In genomic region chr12:13587675-13588074, GRCm38 (mm10) we compare ENCODE assay signal across 30 mouse cellular contexts.
DNase-seq lines count a peak whose midpoint lies in the region; ATAC-seq and TF ChIP-seq lines count a peak whose summit lies in the region.
"Had no signal": no experiment of that assay in that cellular context is flagged by ENCODE, and none has a peak within 500 bp of the region (broad histone marks: within the 10 kb centered on the region; RNA-seq: fewer than 3 reads in every experiment).

No protein-coding gene starts in this region.

- no peak overlapping the region for H3K4me2 ChIP-seq in kidney, embryonic 16.5 days (replicated peaks; ENCODE audit: low read depth, low read length)
- H3K4me2 ChIP-seq in stomach, embryonic 15.5 days: no peak overlapping the region
- H3K4me2 ChIP-seq: embryonic facial prominence, embryonic 13.5 days; forebrain, embryonic 12.5 days; forebrain, embryonic 15.5 days; heart, embryonic 12.5 days; heart, embryonic 15.5 days; hindbrain, embryonic 13.5 days had no signal

- 66% methylated on average over 4 of the region's 4 CpGs for WGBS in kidney, embryonic 16.5 days
- 70% methylated on average over 4 of the region's 4 CpGs for WGBS in kidney, adult 2 months
- WGBS in stomach, embryonic 15.5 days: 52% methylated on average over 4 of the region's 4 CpGs
- 85% methylated on average over 4 of the region's 4 CpGs for WGBS in limb, embryonic 10.5 days

- H3K36me3 ChIP-seq in kidney, embryonic 16.5 days (ENCODE audit: insufficient read depth, low read length): peaks cover 11% of the 10 kb centered on the region
- no peaks in the 10 kb centered on the region for H3K36me3 ChIP-seq in kidney, adult 2 months (ENCODE audit: control insufficient read depth, insufficient read depth, low read length)
- H3K36me3 ChIP-seq in stomach, embryonic 15.5 days: no peaks in the 10 kb centered on the region
- no peaks in the 10 kb centered on the region for H3K36me3 ChIP-seq in limb, embryonic 10.5 days
- H3K36me3 ChIP-seq: forebrain, embryonic 12.5 days; forebrain, embryonic 15.5 days; heart, embryonic 15.5 days had no signal

- no peak overlapping the region for H3K27ac ChIP-seq in kidney, embryonic 16.5 days (ENCODE audit: low read length)
- no peak overlapping the region for H3K27ac ChIP-seq in kidney, adult 2 months (ENCODE audit: insufficient read depth, low read depth, low read length)
- no peak overlapping the region for H3K27ac ChIP-seq in stomach, embryonic 15.5 days
- H3K27ac ChIP-seq in limb, embryonic 10.5 days: no peak overlapping the region
- H3K27ac ChIP-seq: embryonic facial prominence, embryonic 10.5 days; embryonic facial prominence, embryonic 13.5 days; forebrain, embryonic 12.5 days; forebrain, embryonic 15.5 days; heart, embryonic 15.5 days; hindbrain, embryonic 10.5 days; hindbrain, embryonic 13.5 days had no signal

- H3K4me1 ChIP-seq in kidney, embryonic 16.5 days (ENCODE audit: insufficient read depth, low read length): no peaks in the 10 kb centered on the region
- no peaks in the 10 kb centered on the region for H3K4me1 ChIP-seq in kidney, adult 2 months (ENCODE audit: control insufficient read depth, insufficient read depth, low read length)
- no peaks in the 10 kb centered on the region for H3K4me1 ChIP-seq in stomach, embryonic 15.5 days
- peaks cover 12% of the 10 kb centered on the region for H3K4me1 ChIP-seq in limb, embryonic 10.5 days
- H3K4me1 ChIP-seq: embryonic facial prominence, embryonic 10.5 days; embryonic facial prominence, embryonic 13.5 days; forebrain, embryonic 12.5 days; forebrain, embryonic 15.5 days; heart, embryonic 12.5 days; heart, embryonic 15.5 days; hindbrain, embryonic 10.5 days; hindbrain, embryonic 13.5 days had no signal

- H3K9ac ChIP-seq in kidney, embryonic 16.5 days (replicated peaks; ENCODE audit: low read length): no peak overlapping the region
- H3K9ac ChIP-seq in stomach, embryonic 15.5 days: no peak overlapping the region
- H3K9ac ChIP-seq: embryonic facial prominence, embryonic 13.5 days; forebrain, embryonic 12.5 days; forebrain, embryonic 15.5 days; heart, embryonic 12.5 days; heart, embryonic 15.5 days; hindbrain, embryonic 13.5 days had no signal

- TF ChIP-seq POLR2A in kidney, adult 2 months (IDR thresholded peaks at IDR 0.05; ENCODE audit: low read depth, low read length): no peak

- H3K27me3 ChIP-seq in kidney, embryonic 16.5 days (ENCODE audit: insufficient read depth, low read length): no peaks in the 10 kb centered on the region
- H3K27me3 ChIP-seq in kidney, adult 2 months (replicated peaks; ENCODE audit: control insufficient read depth, insufficient read depth, low read length): no peaks in the 10 kb centered on the region
- H3K27me3 ChIP-seq in stomach, embryonic 15.5 days (replicated peaks): no peaks in the 10 kb centered on the region
- no peaks in the 10 kb centered on the region for H3K27me3 ChIP-seq in limb, embryonic 10.5 days (ENCODE audit: low read depth, poor library complexity, severe bottlenecking)
- H3K27me3 ChIP-seq: embryonic facial prominence, embryonic 13.5 days; forebrain, embryonic 12.5 days; forebrain, embryonic 15.5 days; heart, embryonic 12.5 days; heart, embryonic 15.5 days; hindbrain, embryonic 13.5 days had no signal

- TF ChIP-seq CTCF in kidney, adult 2 months (conservative IDR thresholded peaks at IDR 0.05; ENCODE audit: insufficient read depth, insufficient read length, low read depth, low read length): no peak

- 0 out of 2 replicates have a peak, but pooled peaks have one; percentile 5 for ATAC-seq in cerebellum, adult (ENCODE audit: insufficient number of reproducible peaks, low FRiP score, low TSS enrichment)
- peak; percentile 42; the same call in 1 of the 2 replicates for ATAC-seq in kidney, embryonic 16.5 days (ENCODE audit: low FRiP score, low TSS enrichment)
- peak; percentile 71; the same call in 1 of the 2 replicates for ATAC-seq in stomach, embryonic 15.5 days (ENCODE audit: insufficient read depth, low FRiP score, low read depth)
- ATAC-seq: activated CD4-positive, CD25-positive, alpha-beta regulatory T cell, adult 4 months; forebrain, embryonic 15.5 days; hindbrain, embryonic 16.5 days had no signal

- DNase-seq in cerebellum, postnatal 25 days: no peak
- DNase-seq in kidney, adult 2 months: no peak
- peak; percentile 57 for DNase-seq in testis, postnatal 10 days (ENCODE audit: low spot score)
- no peak for DNase-seq in limb, embryonic 10.5 days (ENCODE audit: low spot score)
- no peak for DNase-seq in lung, postnatal 14 days
- DNase-seq: adrenal gland, adult 8-10 months; adrenal gland, postnatal 25 days; cerebellum, adult 11 months; cerebellum, adult 2 months; cerebellum, adult 9-11 months; cerebellum, postnatal 36 days; embryo, embryonic 11 days; gastrocnemius, postnatal 10 days; gastrocnemius, postnatal 36 days; heart, postnatal 10 days; heart, postnatal 36 days had no signal

- H3K4me3 ChIP-seq in kidney, embryonic 16.5 days (ENCODE audit: low read length): no peak overlapping the region
- no peak overlapping the region for H3K4me3 ChIP-seq in kidney, adult 2 months (ENCODE audit: insufficient read depth, low read depth, low read length)
- no peak overlapping the region for H3K4me3 ChIP-seq in stomach, embryonic 15.5 days (replicated peaks)
- H3K4me3 ChIP-seq in limb, embryonic 10.5 days: no peak overlapping the region
- H3K4me3 ChIP-seq: embryonic facial prominence, embryonic 10.5 days; embryonic facial prominence, embryonic 13.5 days; erythroblast, embryonic 14.5 days; forebrain, embryonic 12.5 days; forebrain, embryonic 15.5 days; heart, embryonic 12.5 days; heart, embryonic 15.5 days; hindbrain, embryonic 10.5 days; hindbrain, embryonic 13.5 days had no signal

- no peaks in the 10 kb centered on the region for H3K9me3 ChIP-seq in kidney, embryonic 16.5 days (ENCODE audit: low read length)
- no peaks in the 10 kb centered on the region for H3K9me3 ChIP-seq in stomach, embryonic 15.5 days
- H3K9me3 ChIP-seq in limb, embryonic 10.5 days (replicated peaks): no peaks in the 10 kb centered on the region
- H3K9me3 ChIP-seq: embryonic facial prominence, embryonic 10.5 days; embryonic facial prominence, embryonic 13.5 days; forebrain, embryonic 12.5 days; forebrain, embryonic 15.5 days; heart, embryonic 12.5 days; heart, embryonic 15.5 days; hindbrain, embryonic 10.5 days; hindbrain, embryonic 13.5 days had no signal

Comparison
In these comparisons a context has a peak if more than half of its experiments do, and no peak if none do; other contexts are left out.
1. ATAC-seq: peak in every context shown above with its lines; median percentile 71 in stomach, embryonic 15.5 days; 42 in kidney, embryonic 16.5 days; 5 in cerebellum, adult.